Mouse (Mus musculus): ENCODE data around the gene Fam131b.

DNA sequence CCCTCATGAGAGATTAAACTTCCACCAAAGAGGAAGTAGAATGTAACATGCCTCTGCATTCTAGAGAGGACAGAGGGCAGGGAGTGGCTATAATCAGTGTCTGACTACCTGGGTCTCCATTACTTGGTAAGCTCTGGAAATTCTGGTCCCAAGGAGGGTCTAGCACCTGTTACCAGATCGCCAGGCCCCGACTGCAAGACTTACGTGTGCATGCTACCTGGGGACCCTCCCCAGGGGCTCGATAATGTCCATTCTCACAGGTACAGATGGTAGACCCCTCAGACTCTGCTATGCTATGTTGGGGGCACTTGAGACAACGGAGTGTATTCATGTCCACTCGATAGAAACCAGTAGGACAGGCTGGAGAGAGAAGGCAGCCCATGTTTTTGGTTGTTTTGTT is 40.8 kb upstream of the Fam131b start:
- no peak for TF ChIP-seq GATA1 (IDR thresholded peaks at IDR 0.05; ENCODE audit: low read length)
- TF ChIP-seq TAL1 (IDR thresholded peaks at IDR 0.05; ENCODE audit: low read length), result no peak
